Mouse (Mus musculus) thymus, adult 2 months (tissue): Measurements from ENCODE around the gene Aip.

Experiments
- CTCF ChIP-seq: fragments of 200-500 bp; IDR thresholded peaks from 2 replicates; pipeline ENCODE4 v1.5.1; 2012; ENCODE audit warnings: mild to moderate bottlenecking, control low read depth, low read length, moderate library complexity, borderline replicate concordance; ENCODE audit not compliant: control insufficient read depth, poor library complexity, insufficient read depth; ENCODE audit errors: extremely low read depth
- POLR2A ChIP-seq: fragments of 200-500 bp; IDR thresholded peaks from 2 replicates; pipeline ENCODE4 v1.6.1; 2012; ENCODE audit warnings: mild to moderate bottlenecking, low read length, control low read depth, moderate library complexity; ENCODE audit not compliant: control insufficient read depth, poor library complexity, insufficient read depth; ENCODE audit errors: extremely low read depth

- TF ChIP-seq CTCF, result no peak
- TF ChIP-seq POLR2A, result no peak
Observed at GRCm38 (mm10) chr19:4104675-4105194, 20.9 kb downstream of the Aip start.
